9 mouse cellular contexts compared by ENCODE assay signal in the genomic region with DNA sequence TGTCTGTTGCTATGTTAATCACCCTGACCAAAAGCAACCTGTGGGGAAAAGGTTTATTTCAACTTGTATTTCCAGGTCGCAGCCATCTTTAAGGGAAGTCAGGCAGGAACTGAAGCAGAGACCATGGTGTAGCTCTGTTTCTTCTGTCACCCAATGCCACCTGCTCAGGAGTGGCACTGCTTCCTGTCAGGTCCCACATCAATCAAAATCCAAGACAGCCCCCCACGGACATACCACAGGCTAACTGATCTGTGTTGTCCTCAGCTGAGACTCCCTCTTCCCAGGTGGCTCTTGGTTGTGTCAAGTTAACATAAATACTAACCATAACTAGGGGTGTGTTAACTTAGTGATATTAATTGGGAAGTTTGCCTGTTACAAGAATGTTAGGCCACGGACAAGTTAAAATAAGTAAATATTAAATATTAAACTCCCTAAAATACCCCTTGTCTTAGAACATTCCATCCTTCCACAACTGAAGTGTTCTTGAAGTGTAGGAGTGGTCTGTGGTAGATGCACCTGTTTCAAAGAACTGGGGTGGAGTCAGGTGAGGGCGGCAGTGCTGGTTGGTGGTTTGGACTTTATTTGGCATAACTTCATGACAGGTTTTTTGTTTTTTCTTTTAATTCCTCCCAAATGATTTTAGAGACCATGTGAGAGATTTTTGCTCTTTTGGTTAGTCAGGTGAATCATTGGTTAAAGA. TPM values are rescaled to one million over a fixed set of nuclear protein-coding genes. Genes with fewer than 3 reads are reported as not detected.
DNase-seq lines count a peak whose midpoint lies in the region; ATAC-seq and TF ChIP-seq lines count a peak whose summit lies in the region.
"Had no signal": no experiment of that assay in that cellular context is flagged by ENCODE, and none has a peak within 500 bp of the region (broad histone marks: within the 10 kb centered on the region; RNA-seq: fewer than 3 reads in every experiment).

No protein-coding gene starts in this region.

- 82% methylated on average over 4 of the region's 4 CpGs for WGBS in heart, embryonic 10.5 days
- WGBS in midbrain, embryonic 10.5 days, result 95% methylated on average over 4 of the region's 4 CpGs
- 89% methylated on average over 4 of the region's 4 CpGs for WGBS in midbrain, postnatal 0 days

- peaks cover 26% of the 10 kb centered on the region for H3K4me1 ChIP-seq in heart, embryonic 10.5 days
- peaks cover 21% of the 10 kb centered on the region for H3K4me1 ChIP-seq in midbrain, embryonic 10.5 days
- H3K4me1 ChIP-seq in midbrain, postnatal 0 days (ENCODE audit: insufficient read depth, low read length), result peaks cover 6% of the 10 kb centered on the region

- ATAC-seq in midbrain, postnatal 0 days (ENCODE audit: low FRiP score), result no peak

- H3K27me3 ChIP-seq in heart, embryonic 10.5 days (ENCODE audit: insufficient read depth, poor library complexity, severe bottlenecking), result peaks cover 6% of the 10 kb centered on the region; the same call in 1 of the 2 replicates
- peaks cover 8% of the 10 kb centered on the region; the same call in 1 of the 2 replicates for H3K27me3 ChIP-seq in midbrain, embryonic 10.5 days (ENCODE audit: low read depth, poor library complexity, severe bottlenecking)
- no peaks in the 10 kb centered on the region for H3K27me3 ChIP-seq in midbrain, postnatal 0 days (ENCODE audit: insufficient read depth, low read length)

- H3K9me3 ChIP-seq in heart, embryonic 10.5 days, result no peaks in the 10 kb centered on the region
- no peaks in the 10 kb centered on the region for H3K9me3 ChIP-seq in midbrain, embryonic 10.5 days (replicated peaks)
- no peaks in the 10 kb centered on the region for H3K9me3 ChIP-seq in midbrain, postnatal 0 days (ENCODE audit: low read length)

- intact Hi-C loops in heart, postnatal 36 days (cut with DNase I), result no loop called here
- intact Hi-C loops in gastrocnemius, adult 2 months (cut with DNase I), result loop anchor here (5.0 kb wide), 1 partner anchor 203 kb away; a partner anchor contains a TSS

- no peak overlapping the region for H3K4me2 ChIP-seq in midbrain, postnatal 0 days (ENCODE audit: low read depth, low read length, poor library complexity, severe bottlenecking)

- H3K27ac ChIP-seq in heart, embryonic 10.5 days, result no peak overlapping the region
- no peak overlapping the region for H3K27ac ChIP-seq in midbrain, embryonic 10.5 days (replicated peaks)
- no peak overlapping the region for H3K27ac ChIP-seq in midbrain, postnatal 0 days (ENCODE audit: low read depth, low read length)
- no peak overlapping the region for H3K27ac ChIP-seq in gastrocnemius, adult 2 months

- H3K4me3 ChIP-seq in heart, embryonic 10.5 days, result 0 out of 2 replicates have a peak overlapping the region, but pooled peaks have one; percentile 98
- H3K4me3 ChIP-seq in midbrain, embryonic 10.5 days, result peak overlapping the region; percentile 85; the same call in 1 of the 2 replicates
- no peak overlapping the region for H3K4me3 ChIP-seq in midbrain, postnatal 0 days (ENCODE audit: low read depth, low read length)
- H3K4me3 ChIP-seq in gastrocnemius, adult 2 months, result no peak overlapping the region

- peaks cover 23% of the 10 kb centered on the region for H3K36me3 ChIP-seq in heart, embryonic 10.5 days
- H3K36me3 ChIP-seq in midbrain, embryonic 10.5 days, result peaks cover 47% of the 10 kb centered on the region
- H3K36me3 ChIP-seq in midbrain, postnatal 0 days (ENCODE audit: insufficient read depth, low read length), result peaks cover 5% of the 10 kb centered on the region

- DNase-seq in heart, embryonic 10.5 days (ENCODE audit: low spot score), result no peak
- DNase-seq in heart, postnatal 36 days, result no peak
- DNase-seq in midbrain, embryonic 10.5 days (ENCODE audit: low spot score), result no peak
- no peak for DNase-seq in midbrain, postnatal 0 days (ENCODE audit: low spot score)
- DNase-seq in lung, postnatal 36 days, result peak; percentile 78
- no peak for DNase-seq in left cerebral cortex, adult 8-10 months (ENCODE audit: low spot score in 2 of 2)
- no peak for DNase-seq in gastrocnemius, adult 2 months
- DNase-seq in layer of hippocampus, postnatal 10 days (ENCODE audit: low spot score in 2 of 2), result no peak
- DNase-seq: adrenal gland, adult 8-10 months had no signal

- H3K9ac ChIP-seq in midbrain, postnatal 0 days (replicated peaks; ENCODE audit: low read length, poor library complexity, severe bottlenecking), result no peak overlapping the region

- no peak for TF ChIP-seq CTCF in midbrain, postnatal 0 days (IDR thresholded peaks at IDR 0.05)
- no peak for TF ChIP-seq CTCF in gastrocnemius, adult 2 months (IDR thresholded peaks at IDR 0.05)

RNA-seq across cellular contexts. Expression of a gene that starts 1.6 kb away (rescaled TPM):
- 86.1 and 92.1 TPM in 2 replicates for polyA plus RNA-seq in heart, embryonic 10.5 days (2016; fragmentation: Nextera tagmentation; extraction: Ambion mirVana)
- total RNA-seq in heart, postnatal 36 days (2021), result 10 to 100 TPM; 35.6 to 39.7 TPM
- polyA plus RNA-seq in midbrain, embryonic 10.5 days (2016; fragmentation: Nextera tagmentation; extraction: Ambion mirVana), result 114 and 116 TPM in 2 replicates
- 88.6 and 89.7 TPM in 2 replicates for total RNA-seq in midbrain, postnatal 0 days (2014; rRNA removed)
- 106 and 118 TPM in 2 replicates for polyA plus RNA-seq in midbrain, postnatal 0 days (2015; fragmentation: Nextera tagmentation; extraction: Ambion mirVana)
- 10 to 100 TPM; 48.7 to 62.5 (median 56.0) TPM for total RNA-seq in left cerebral cortex, adult 8-10 months (2022)
- 10 to 100 TPM; 28.1 to 31.2 TPM for total RNA-seq in gastrocnemius, adult 2 months (2021)
- 10 to 100 TPM; 52.7 to 67.3 TPM for total RNA-seq in layer of hippocampus, postnatal 10 days (2021)

RNA-seq across cellular contexts. Expression of a gene that starts 20.4 kb away (rescaled TPM):
- polyA plus RNA-seq in heart, embryonic 10.5 days (2016; fragmentation: Nextera tagmentation; extraction: Ambion mirVana), result 11.2 and 21.9 TPM in 2 replicates
- total RNA-seq in heart, postnatal 36 days (2021), result 10 to 100 TPM; 26.9 to 32.1 TPM
- 0.60 and 1.3 TPM in 2 replicates for polyA plus RNA-seq in midbrain, embryonic 10.5 days (2016; fragmentation: Nextera tagmentation; extraction: Ambion mirVana)
- total RNA-seq in midbrain, postnatal 0 days (2014; rRNA removed), result 0.28 and 0.60 TPM in 2 replicates
- 0.58 and 0.72 TPM in 2 replicates for polyA plus RNA-seq in midbrain, postnatal 0 days (2015; fragmentation: Nextera tagmentation; extraction: Ambion mirVana)
- total RNA-seq in left cerebral cortex, adult 8-10 months (2022), result 1 to 10 TPM in 2 of 4 experiments, under 1 TPM in 2; 0.35 to 1.6 (median 0.78) TPM
- total RNA-seq in gastrocnemius, adult 2 months (2021), result 1 to 10 TPM; 1.3 to 2.5 TPM
- under 1 TPM; 0.71 to 0.94 TPM for total RNA-seq in layer of hippocampus, postnatal 10 days (2021)

RNA-seq across cellular contexts. Expression of a gene that starts 51.6 kb away (rescaled TPM):
- 24.5 and 27.9 TPM in 2 replicates for polyA plus RNA-seq in heart, embryonic 10.5 days (2016; fragmentation: Nextera tagmentation; extraction: Ambion mirVana)
- 10 to 100 TPM; 45.9 to 46.1 TPM for total RNA-seq in heart, postnatal 36 days (2021)
- polyA plus RNA-seq in midbrain, embryonic 10.5 days (2016; fragmentation: Nextera tagmentation; extraction: Ambion mirVana), result 18.7 and 19.9 TPM in 2 replicates
- 35.5 and 39.3 TPM in 2 replicates for total RNA-seq in midbrain, postnatal 0 days (2014; rRNA removed)
- polyA plus RNA-seq in midbrain, postnatal 0 days (2015; fragmentation: Nextera tagmentation; extraction: Ambion mirVana), result 19.5 and 20.1 TPM in 2 replicates
- 10 to 100 TPM; 15.8 to 21.2 (median 18.4) TPM for total RNA-seq in left cerebral cortex, adult 8-10 months (2022)
- 10 to 100 TPM; 13.8 to 19.4 TPM for total RNA-seq in gastrocnemius, adult 2 months (2021)
- total RNA-seq in layer of hippocampus, postnatal 10 days (2021), result 10 to 100 TPM; 26.1 to 28.6 TPM

RNA-seq across cellular contexts. Expression of a gene that starts 56.4 kb away (rescaled TPM):
- polyA plus RNA-seq in heart, embryonic 10.5 days (2016; fragmentation: Nextera tagmentation; extraction: Ambion mirVana), result 21.8 and 27.7 TPM in 2 replicates
- total RNA-seq in heart, postnatal 36 days (2021), result 10 to 100 TPM; 24.1 to 25.8 TPM
- 31.2 and 34.0 TPM in 2 replicates for polyA plus RNA-seq in midbrain, embryonic 10.5 days (2016; fragmentation: Nextera tagmentation; extraction: Ambion mirVana)
- total RNA-seq in midbrain, postnatal 0 days (2014; rRNA removed), result 17.8 and 20.7 TPM in 2 replicates
- polyA plus RNA-seq in midbrain, postnatal 0 days (2015; fragmentation: Nextera tagmentation; extraction: Ambion mirVana), result 36.2 and 39.0 TPM in 2 replicates
- total RNA-seq in left cerebral cortex, adult 8-10 months (2022), result 10 to 100 TPM; 45.0 to 51.2 (median 48.0) TPM
- 10 to 100 TPM; 15.5 to 19.9 TPM for total RNA-seq in gastrocnemius, adult 2 months (2021)
- 10 to 100 TPM; 35.6 to 39.5 TPM for total RNA-seq in layer of hippocampus, postnatal 10 days (2021)

Comparison
In these comparisons a context has a peak if more than half of its experiments do, and no peak if none do; other contexts are left out.
1. H3K4me3 ChIP-seq: peak in heart, embryonic 10.5 days (single experiment) and midbrain, embryonic 10.5 days (single experiment); none in midbrain, postnatal 0 days (single experiment) and gastrocnemius, adult 2 months (single experiment).
2. RNA of a gene that starts 20.4 kb away (total RNA-seq): 26.9 to 32.1 TPM in heart, postnatal 36 days; 1.3 to 2.5 TPM in gastrocnemius, adult 2 months, 0.35 to 1.6 TPM in left cerebral cortex, adult 8-10 months, 0.71 to 0.94 TPM in layer of hippocampus, postnatal 10 days and 0.28 to 0.60 TPM in midbrain, postnatal 0 days; every median in the first group is over 4 times any median in the second.